Mouse (Mus musculus) lung, adult 2 months (tissue): ENCODE results near the gene Neu3. TPM values are rescaled to one million over a fixed set of nuclear protein-coding genes. Genes with fewer than 3 reads are reported as not detected.

Experiments
- DNase-seq: peaks from one replicate; pipeline ENCODE4 v3.0.0; 2022
- H3K4me1 ChIP-seq: fragments of 200-500 bp; 2 replicates; pipeline ENCODE4 v1.6.1; 2011; ENCODE audit warnings: low read length; ENCODE audit not compliant: control insufficient read depth, insufficient read depth
- H3K4me3 ChIP-seq: fragments of 200-500 bp; replicated peaks from 2 replicates; pipeline ENCODE3; 2011; ENCODE audit warnings: low read depth, mild to moderate bottlenecking, control low read depth, low read length; ENCODE audit errors: extremely low read depth
- CTCF ChIP-seq: fragments of 200-500 bp; IDR thresholded peaks from 2 replicates; pipeline ENCODE4 v1.5.1; 2011; ENCODE audit warnings: mild to moderate bottlenecking, low read length, control low read depth; ENCODE audit not compliant: insufficient read depth
- POLR2A ChIP-seq: fragments of 200-500 bp; IDR thresholded peaks from 2 replicates; pipeline ENCODE4 v1.6.1; 2011; ENCODE audit warnings: low read depth, mild to moderate bottlenecking, control low read depth, low read length, borderline replicate concordance; ENCODE audit errors: extremely low read depth
- WGBS: fragments of 180-500 bp; shearing (Covaris S2); methylation state at CpG from one replicate; pipeline ENCODE4 v1.1.7; 2018; 5-methylcytosine and 5-hydroxymethylcytosine counted together
- polyA plus RNA-seq: library from polyadenylated mRNA; depleted of rRNA; stranded (reverse); fragments of >200 nt; gene quantifications from 2 replicates; pipeline ENCODE4 v1.2.3, GENCODE M21; 2012

Neu3 gene
- polyA plus RNA-seq, 1 experiment: 3.4 TPM

DNA sequence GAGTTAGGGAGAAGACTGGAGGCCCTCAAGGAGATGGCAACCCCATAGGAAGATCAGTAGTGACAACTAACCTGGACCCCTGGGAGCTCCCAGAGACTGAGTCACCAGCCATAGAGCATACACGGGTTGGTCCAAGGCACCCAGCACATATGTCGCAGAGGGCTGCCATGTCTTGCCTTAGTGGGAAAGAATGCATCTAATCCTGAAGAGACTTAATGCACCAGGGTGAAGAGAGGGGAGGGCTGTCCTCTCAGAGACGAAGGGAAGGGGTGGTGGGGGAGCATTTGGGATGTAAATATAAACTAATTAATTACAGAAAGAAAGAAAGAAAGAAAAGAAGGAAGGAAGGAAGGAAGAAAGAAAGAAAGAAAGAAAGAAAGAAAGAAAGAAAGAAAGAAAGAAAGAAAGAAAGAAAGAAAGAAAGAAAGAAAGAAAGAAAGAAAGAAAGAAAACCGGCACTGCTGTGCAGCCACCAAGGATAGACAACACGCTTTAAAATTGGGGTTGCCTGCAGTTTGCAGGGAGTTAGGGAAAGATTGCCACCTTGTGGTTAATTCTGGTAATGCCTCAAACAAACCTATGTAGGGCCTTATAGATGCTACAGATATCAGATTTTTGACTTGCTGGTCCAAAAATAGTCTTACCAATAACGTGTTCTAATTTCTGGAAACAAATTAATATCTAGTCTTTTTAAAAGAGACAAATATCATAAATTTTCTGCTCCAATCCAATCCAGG is 30.1 kb downstream of the Neu3 start:
- TF ChIP-seq CTCF (peak; percentile 18; the same call in 1 of the 2 replicates), POLR2A (no peak)
- WGBS: 37% methylated on average over 6 of the region's 6 CpGs
- Histone ChIP-seq H3K4me1 (no peaks in the 10 kb centered on the region), H3K4me3 (no peak overlapping the region)
- no peak for DNase-seq

DNA sequence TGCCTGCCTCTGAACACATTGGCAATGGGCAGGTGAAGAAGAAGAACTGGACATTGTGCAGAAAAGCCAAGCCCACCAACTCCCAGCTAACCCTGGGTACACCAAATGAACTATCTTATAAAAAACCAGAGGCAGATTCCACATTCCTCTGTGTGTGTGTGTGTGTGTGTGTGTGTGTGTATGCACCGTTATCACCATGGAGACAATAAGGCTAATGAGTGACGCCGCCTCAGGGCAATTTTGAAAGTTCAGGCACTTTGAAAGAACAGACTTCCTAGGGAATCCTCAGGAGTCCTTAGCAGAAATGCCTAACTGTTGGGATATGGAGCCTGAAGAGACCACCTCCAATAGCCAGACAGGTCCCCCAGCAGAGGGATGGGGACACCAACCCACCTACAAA is 31.0 kb downstream of the Neu3 start:
- H3K4me1 ChIP-seq: no peaks in the 10 kb centered on the region
- no peak overlapping the region for H3K4me3 ChIP-seq
- DNase-seq: no peak
- WGBS: 83% methylated on average over 3 of the region's 3 CpGs
- TF ChIP-seq POLR2A (no peak), CTCF (no peak)

DNA sequence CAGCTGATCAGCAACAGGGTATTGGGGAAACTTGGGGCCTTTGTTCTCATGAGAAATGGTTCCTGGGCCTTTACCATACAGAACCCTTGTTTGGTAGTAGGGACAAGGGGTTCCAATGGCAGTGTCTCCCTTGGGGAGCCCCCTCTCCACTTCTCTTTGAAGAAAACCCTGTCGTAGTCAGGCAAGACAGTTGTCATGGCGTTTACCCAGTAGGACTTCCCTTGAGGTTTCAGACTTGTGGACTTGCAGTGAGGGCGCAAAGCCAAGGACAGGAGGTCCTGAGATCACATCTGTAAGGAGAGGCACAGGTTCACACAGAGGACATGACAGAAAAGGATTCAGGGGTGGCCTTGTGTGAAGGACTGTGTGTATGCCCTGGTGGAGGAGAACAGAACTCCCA is 31.7 kb downstream of the Neu3 start:
- DNase-seq: no peak
- WGBS: 80% methylated on average over 3 of the region's 3 CpGs
- no peak for TF ChIP-seq CTCF
- TF ChIP-seq POLR2A: no peak
- no peaks in the 10 kb centered on the region for H3K4me1 ChIP-seq
- H3K4me3 ChIP-seq: no peak overlapping the region

DNA sequence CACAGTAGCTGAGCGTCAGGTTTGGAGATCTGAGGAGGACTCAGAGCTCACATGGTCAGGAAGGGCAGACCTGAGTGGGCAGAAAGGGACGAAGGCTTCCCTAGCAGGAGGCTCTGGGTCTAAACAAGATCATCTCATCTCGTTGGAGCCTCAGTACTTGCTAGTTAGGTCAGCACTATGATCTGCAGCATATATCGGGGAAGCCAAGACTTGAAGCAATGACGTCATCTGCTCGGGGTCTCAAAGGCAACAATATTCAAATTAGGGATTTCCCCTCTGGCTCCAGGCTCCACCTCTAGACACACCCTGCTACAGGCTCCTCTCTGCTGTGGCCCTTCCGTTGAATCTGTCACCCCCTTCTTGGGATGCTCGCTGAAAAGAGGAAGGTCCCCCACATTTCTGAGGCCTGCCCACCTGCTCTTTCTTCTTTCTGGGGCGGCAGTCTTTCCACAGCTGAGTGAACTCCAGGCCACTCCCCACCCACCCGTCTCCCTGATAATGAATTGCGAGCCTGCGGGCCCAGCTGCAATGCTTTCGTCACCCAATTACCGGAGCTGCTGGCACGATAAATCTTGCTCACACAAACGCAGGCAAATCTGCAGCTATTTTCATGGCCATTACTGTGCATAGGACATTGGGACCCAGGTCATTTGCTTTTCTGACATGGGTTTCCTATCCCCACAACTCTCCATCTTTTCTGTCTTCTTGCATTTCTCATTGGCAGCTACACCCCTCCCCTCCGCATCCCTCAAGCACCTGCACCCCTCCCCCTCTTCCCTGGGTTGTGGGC is 32.8 kb downstream of the Neu3 start:
- TF ChIP-seq POLR2A (no peak), CTCF (no peak)
- no peak for DNase-seq
- 13% methylated on average over 17 of the region's 17 CpGs for WGBS
- H3K4me1 ChIP-seq: no peaks in the 10 kb centered on the region
- no peak overlapping the region for H3K4me3 ChIP-seq

DNA sequence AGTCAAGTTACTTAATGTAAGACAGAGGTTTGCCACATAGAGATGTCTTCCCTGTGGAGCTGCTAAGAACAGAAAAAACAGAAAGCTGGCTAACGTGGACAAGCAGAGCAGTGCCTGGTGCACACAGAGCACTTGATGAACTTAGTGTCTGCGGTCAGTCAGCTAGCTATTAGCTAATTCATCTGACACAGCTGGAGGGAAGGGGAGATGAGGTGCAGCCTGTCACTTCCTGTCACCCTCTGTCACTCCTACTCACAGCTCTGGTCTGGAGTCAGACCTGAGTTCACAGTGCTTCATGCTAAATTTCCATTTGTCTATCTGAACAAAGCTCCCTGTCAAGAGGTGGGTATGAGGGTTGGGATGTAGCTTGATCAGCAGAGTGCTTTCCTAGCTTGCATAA is 34.1 kb downstream of the Neu3 start:
- Histone ChIP-seq H3K4me3 (no peak overlapping the region), H3K4me1 (no peaks in the 10 kb centered on the region)
- 50% methylated on average over 2 of the region's 2 CpGs for WGBS
- DNase-seq: no peak
- no peak for TF ChIP-seq CTCF
- no peak for TF ChIP-seq POLR2A

DNA sequence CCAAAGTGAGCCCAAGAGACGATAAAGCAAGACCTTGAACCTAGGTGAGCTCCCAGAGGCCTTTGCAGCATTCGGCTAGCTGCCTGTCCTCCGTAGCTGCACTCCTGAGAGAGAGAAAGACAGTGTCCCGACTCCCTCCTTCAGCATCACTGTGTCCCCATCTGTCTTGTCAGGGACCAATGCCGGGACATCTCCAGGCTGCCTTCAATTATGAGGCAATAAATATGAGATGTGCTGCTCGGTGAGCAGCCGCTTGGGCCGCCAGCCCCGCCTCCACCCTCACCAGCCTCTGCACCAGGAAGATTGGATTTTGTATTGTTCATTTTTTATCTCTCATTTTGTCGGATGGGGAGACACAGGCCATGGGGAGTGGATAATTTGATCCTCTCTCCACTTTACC is 37.4 kb downstream of the Neu3 start:
- H3K4me3 ChIP-seq: no peak overlapping the region
- WGBS: 81% methylated on average over 10 of the region's 10 CpGs
- TF ChIP-seq CTCF (no peak), POLR2A (no peak)
- DNase-seq: no peak
- no peaks in the 10 kb centered on the region for H3K4me1 ChIP-seq

DNA sequence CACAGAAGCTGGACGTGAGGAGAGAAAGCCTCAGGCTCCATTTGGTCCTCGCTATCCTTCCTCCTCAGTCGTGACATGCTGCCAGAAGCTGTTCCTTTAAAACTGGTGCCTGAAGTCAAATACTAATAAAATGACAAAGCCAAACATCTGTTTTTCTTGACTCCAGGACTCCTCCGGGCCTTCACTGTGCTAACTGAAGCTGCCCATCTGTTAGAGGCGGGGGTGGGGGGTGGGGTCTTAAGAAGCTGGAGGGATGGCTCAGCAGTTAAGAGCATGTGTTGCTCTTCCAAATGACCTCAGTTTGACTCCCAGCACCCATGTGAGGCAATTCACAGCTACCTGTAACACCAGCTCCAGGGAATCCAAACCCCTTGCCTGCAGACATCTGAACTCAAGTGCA is 39.7 kb downstream of the Neu3 start:
- 53% methylated on average over 5 of the region's 5 CpGs for WGBS

DNA sequence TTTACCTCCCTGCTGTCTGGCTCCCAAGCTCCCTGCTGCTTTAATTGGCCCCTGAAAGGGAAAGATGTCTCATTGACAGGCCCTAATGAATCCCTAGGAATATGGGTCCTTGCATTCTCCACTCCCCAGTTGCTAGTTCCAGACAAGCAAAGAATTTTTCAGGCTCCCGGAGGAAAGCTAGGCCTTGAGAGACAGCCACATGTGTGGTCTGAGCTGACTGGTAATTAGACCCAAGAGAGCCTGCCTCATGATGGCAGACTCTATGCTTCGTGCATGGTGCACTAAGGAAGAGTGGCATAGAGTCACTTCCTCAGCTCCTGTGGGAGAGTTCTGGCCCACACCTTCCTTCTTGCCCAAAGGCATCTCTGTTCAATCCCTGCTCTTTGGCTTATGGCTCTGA is 40.3 kb downstream of the Neu3 start:
- no peak overlapping the region for H3K4me3 ChIP-seq
- no peak for TF ChIP-seq POLR2A
- no peak for TF ChIP-seq CTCF
- no peak for DNase-seq
- WGBS: 65% methylated on average over 2 of the region's 2 CpGs
- H3K4me1 ChIP-seq: no peaks in the 10 kb centered on the region

More for the DNA sequence above, 39.7 kb downstream of the Neu3 start:
- Histone ChIP-seq H3K4me1 (no peaks in the 10 kb centered on the region), H3K4me3 (no peak overlapping the region)
- no peak for DNase-seq
- TF ChIP-seq CTCF: no peak
- TF ChIP-seq POLR2A: no peak

DNA sequence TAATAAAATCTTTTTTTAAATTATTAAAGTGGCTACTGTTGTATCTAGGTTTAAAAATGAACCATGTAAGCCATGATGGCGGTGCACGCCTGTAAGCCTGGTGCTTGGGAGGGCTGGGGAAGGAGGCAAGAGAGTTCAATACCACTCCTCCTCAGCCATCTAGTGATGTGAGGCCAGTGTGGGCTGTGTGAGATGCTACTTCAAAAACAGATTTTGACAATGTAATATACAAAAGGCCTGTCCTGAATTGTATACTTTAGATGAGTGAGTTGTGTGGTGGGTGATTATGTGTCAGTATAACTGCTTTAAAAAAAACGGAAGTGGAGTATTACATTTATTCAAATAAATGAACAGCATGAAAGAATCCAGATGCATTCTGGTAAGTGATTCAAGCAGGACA is 41.4 kb downstream of the Neu3 start:
- WGBS: 91% methylated on average over 3 of the region's 3 CpGs
- Histone ChIP-seq H3K4me1 (no peaks in the 10 kb centered on the region), H3K4me3 (no peak overlapping the region)
- no peak for DNase-seq
- TF ChIP-seq POLR2A: no peak
- no peak for TF ChIP-seq CTCF

DNA sequence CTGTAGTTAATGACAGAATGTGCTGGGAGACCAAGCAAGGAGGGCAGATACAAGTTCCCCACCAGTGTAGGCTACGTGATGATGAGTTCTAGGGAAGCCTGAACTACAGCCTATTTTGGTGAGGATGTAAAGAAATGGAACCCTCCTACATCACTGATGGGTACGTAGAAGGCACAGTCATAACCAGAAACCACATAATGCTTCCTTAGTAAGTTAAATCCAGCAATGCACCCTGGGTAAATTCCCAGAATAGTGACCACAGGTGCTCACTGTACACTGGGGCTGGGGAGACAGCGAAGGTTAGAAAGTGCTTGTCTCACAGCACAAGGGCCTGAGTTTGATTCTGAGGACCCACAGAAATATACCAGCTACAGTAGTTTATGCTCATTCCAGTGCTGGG is 42.7 kb downstream of the Neu3 start:
- no peak for TF ChIP-seq CTCF
- TF ChIP-seq POLR2A: no peak
- H3K4me3 ChIP-seq: no peak overlapping the region
- no peaks in the 10 kb centered on the region for H3K4me1 ChIP-seq
- 67% methylated on average over 3 of the region's 3 CpGs for WGBS
- no peak for DNase-seq
